Mouse (Mus musculus): Measurements from ENCODE around the gene Fcho2.

The Fcho2 gene

DNA sequence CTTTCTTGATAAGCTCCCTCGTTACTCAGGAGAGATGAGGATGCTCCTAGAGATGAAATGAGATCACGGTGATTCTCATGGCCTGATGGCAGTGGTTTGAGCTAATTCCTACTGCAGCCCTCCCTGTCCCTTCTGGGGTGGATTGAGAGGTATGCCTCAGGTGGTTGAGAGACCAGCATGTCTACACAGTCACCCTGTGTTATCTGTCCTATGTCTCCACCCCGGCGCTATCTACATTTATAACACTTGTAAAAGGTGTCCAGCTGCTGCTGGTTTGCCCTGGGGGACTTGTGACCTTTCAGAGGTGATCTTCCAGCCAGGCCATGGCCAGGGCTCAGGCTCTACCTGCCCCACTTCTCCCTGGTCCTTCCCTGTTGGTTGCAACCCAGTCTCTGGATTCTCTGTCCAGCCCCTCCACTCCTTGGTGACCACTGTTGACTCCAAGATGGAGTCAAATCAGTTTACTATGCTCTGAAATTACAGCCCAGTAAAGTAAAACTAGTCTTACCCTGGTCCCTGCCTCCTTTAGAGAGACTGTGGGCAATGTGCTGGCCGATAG lies 115.2 kb downstream of the Fcho2 start:
- POLR2A ChIA-PET = interaction anchor here in 1 of 4 experiments (1.6 to 3.1 kb wide), 2 partner anchors 16 to 19 kb away, joined by 3 to 10 read pairs; no protein-coding TSS in a partner anchor
- CTCF ChIA-PET = interaction anchor here in 1 of 4 experiments (0.8 kb wide), 1 partner anchor 111 kb away, joined by 3 read pairs; no protein-coding TSS in a partner anchor

DNA sequence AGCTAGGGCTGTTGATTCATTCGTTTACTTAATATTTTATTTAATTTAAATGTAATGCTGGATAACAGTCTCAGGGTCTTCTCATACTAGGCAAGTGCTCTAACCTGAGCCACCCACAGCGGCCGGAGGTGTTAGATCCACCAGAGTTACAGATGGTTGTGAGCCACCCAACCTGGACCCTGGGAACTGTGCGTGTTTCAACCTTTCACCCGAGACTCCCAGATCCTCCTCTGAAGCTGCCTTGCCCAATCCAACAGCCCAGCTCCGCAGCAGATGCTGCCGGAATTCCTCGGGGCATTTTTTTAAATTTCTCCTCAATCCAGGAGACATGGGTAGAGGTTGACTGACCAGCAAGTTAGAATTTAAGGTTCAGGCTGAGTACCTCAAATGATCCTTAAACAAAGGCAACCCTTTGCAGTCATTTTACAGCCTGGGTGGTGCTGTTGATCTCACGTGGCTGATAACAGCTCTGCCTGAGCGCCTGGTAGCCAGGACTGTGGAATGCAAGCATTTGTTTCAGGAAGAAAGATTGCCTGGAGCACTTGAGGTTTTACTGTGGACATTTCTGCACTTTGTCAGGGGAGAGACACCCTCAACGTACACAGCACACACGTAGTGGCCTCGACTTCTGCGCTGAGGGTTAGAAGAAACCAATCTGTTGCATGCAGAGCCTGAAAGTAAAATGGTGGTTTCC lies 116.1 kb downstream of the Fcho2 start:
- ChIA-PET CTCF (interaction anchor here in 2 of 4 experiments (0.8 to 1.2 kb wide), 2 partner anchors 111 to 347 kb away, joined by 3 read pairs; no protein-coding TSS in a partner anchor), POLR2A (interaction anchor here in 1 of 4 experiments (0.6 to 1.7 kb wide), 3 partner anchors 20 to 116 kb away, joined by 3 to 4 read pairs (median 3); partner anchors contain the start of gene Fcho2)

DNA sequence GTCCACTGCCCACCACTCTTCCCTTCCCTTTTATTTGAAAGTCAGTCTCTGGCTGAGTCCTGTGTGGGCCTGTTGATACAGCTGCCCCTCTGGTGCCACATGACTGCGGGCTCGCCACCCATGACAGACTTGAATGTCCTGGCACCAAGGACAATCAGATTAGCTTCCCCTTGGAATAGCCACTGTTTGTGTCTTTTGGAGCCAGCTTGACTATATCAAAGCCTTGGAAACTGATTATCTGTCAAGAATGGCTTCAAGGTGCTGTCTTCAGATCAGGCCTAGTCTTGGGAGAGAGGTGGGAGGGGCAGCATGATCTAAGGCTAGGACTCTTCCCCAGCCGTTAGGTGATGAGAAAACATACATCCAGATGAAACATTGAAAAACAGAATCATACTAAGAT lies 118.5 kb downstream of the Fcho2 start:
- ChIA-PET CTCF (interaction anchor here in 1 of 4 experiments (0.6 kb wide), 1 partner anchor 111 kb away, joined by 4 read pairs; no protein-coding TSS in a partner anchor), POLR2A (interaction anchor here in 3 of 4 experiments (0.6 to 1.5 kb wide), 7 partner anchors 11 to 1392 kb away, joined by 3 to 5 read pairs (median 3); partner anchors contain the start of gene Fcho2 (in 1 of the 3))

DNA sequence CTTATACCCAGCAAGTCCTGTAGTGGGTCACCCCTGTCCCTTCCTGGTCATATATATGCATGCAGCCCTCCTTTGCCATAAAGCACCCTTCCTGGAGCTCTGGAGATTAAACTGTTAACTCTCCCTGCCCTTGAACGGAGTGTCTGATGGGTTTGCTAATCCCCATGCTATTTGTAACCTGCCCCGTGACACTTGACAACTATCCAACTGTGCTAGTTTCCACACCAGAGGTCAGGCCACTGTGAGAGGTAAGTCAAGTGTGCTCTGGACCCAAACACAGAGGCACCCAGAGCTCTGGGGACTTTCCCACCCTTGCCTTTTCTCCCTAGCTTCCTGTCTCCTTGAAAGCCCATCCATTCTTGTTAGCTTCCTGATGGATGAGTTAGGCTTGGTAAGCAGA lies 119.7 kb downstream of the Fcho2 start:
- ChIA-PET CTCF (interaction anchor here in 1 of 4 experiments (0.6 to 1.1 kb wide), 2 partner anchors 10 to 12 kb away, joined by 3 to 4 read pairs; no protein-coding TSS in a partner anchor), POLR2A (interaction anchor here in 2 of 4 experiments (0.6 to 1.5 kb wide), 8 partner anchors 8 to 134 kb away, joined by 3 to 5 read pairs (median 3); no protein-coding TSS in a partner anchor)

DNA sequence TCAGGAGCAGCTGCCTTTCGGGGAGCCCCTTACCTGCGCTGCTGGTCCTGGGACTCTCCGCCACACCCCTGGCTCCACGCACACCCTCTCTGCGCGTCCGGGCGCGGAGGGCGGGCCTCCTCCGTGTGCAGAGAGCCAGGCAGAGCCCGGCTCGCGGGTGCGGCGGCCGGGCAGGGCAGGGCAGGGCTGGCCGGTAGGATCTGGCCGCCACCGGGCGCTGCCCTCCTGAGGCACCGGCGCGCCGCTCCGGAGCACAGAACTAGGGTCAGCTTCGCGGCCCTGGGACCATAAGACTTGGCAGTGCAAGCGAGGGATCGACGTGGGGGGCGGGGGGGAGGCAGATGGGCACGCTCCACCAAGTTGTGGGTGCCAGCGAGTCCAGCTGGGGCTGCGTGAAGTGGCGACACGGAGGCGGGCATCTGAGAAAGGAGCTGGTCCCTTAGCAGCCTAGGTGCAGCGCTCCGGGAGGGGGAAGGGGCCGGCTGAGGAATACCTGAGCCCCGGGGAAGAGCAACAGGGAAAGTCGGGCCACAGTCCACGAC lies 120.4 kb downstream of the Fcho2 start, which contains the start of gene Tmem171:
Gene Tmem171 (minus strand): TSS at position 62 of the 542 bp plus-strand sequence.
- ChIA-PET CTCF (interaction anchor here in 3 of 4 experiments (0.9 to 1.4 kb wide), 3 partner anchors 10 to 106 kb away, joined by 3 to 5 read pairs (median 3); no protein-coding TSS in a partner anchor), POLR2A (interaction anchor here in 2 of 4 experiments (0.6 to 1.5 kb wide), 5 partner anchors 9 to 78 kb away, joined by 3 to 4 read pairs (median 3); no protein-coding TSS in a partner anchor)

DNA sequence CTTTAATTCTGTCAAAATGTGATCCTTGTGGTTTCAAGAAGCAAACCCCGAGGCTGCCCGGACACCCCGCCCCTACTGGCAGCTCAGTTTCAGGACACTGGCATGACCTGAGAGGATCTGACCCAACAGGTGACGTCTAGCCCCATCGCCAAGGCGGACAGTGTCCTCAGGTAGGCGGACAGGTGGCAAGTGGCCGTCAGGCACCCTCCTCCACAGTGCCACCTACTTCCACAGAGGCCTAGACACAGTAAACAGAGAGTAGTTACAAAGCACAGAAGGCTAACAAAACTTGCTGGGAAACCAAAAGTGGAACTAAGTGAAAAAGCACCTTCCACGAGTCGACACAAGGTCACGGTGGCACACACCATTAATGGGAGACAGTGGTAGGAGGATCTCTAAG lies 121.9 kb downstream of the Fcho2 start:
- POLR2A ChIA-PET = no interaction called here
- CTCF ChIA-PET = no interaction called here

DNA sequence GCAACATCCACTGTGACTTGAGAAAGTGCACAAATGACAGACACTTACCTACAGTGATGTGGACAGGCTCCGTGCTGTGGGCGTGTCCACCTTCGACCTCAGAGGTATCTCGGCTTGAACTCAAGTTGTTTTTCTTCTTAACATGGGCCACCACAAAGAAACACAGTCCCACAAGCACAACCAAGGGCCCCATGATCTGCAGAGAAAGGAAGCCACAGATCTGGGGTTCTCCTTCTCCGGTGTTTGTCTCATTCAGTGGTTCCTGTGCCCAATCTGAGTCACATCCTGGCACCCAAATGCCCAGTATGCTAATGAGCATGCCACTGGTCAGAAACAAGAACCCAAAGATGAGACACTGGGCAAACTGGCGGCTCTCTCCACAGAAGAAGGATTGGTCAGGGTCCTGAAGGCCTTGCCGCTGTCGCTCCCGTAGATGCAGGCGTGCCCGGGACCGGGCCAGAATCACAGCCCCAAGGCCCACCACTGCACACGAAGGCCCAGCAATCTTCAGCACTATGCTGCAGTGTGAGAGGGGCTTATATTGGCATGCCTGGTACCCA lies 123.2 kb downstream of the Fcho2 start:
- POLR2A ChIA-PET = no interaction called here
- CTCF ChIA-PET = no interaction called here

DNA sequence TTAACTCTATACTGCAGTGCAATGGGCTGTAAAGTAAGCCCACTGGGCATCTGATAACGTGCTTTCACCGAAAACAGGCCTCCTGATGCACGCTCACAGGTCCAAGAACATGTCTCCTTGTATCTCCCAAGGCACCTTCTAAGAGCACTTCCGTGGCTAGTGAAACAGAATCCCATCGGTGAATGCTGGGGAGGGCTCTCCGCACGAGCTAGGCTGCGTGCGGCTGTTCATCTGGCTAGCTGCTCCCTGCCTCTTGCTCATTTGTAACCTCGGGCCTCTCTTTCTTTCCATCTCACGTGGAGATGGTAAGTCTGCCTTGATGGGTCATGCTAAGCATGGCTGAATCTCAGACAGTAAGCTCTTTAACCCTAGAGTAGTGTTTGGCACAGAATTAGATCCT lies 124.4 kb downstream of the Fcho2 start:
- POLR2A ChIA-PET = no interaction called here
- CTCF ChIA-PET = no interaction called here

DNA sequence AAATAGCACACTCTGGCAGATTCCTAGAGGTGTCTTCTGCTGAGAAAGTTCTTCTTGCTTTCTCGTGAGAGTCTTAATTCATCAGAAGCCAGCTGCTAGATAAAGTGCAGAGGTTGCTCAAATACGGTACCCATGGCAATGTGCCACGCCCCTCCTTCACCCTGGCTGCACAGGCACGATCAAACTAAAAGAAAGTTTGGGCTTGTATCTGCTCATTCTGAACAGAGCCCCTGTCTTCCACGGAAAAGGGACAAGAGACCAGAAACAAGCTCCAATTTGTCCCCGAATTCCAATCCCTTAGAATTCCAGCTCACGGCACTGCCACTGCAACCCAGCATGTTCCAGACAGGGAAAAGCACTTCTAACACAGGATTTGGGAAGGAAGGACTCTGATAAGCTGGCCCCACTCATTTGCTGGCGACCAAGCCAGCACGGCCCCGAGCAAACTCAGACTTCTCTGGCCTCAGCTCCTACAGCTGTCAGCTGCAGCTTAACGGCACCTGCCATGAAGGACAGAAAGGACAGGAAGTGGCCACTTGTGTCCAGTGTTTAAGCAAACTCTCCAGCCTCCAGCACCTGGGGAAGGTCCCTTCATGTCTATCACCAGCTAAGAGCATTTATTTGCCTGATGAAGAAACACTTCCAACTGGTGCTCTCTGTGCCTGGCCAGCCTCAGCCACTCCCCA lies 125.5 kb downstream of the Fcho2 start:
- POLR2A ChIA-PET = interaction anchor here in 2 of 4 experiments (0.7 to 1.5 kb wide), 2 partner anchors 9 to 11 kb away, joined by 4 to 5 read pairs; no protein-coding TSS in a partner anchor
- CTCF ChIA-PET = interaction anchor here in 1 of 4 experiments (0.7 kb wide), 2 partner anchors 11 to 638 kb away, joined by 3 to 4 read pairs; no protein-coding TSS in a partner anchor

DNA sequence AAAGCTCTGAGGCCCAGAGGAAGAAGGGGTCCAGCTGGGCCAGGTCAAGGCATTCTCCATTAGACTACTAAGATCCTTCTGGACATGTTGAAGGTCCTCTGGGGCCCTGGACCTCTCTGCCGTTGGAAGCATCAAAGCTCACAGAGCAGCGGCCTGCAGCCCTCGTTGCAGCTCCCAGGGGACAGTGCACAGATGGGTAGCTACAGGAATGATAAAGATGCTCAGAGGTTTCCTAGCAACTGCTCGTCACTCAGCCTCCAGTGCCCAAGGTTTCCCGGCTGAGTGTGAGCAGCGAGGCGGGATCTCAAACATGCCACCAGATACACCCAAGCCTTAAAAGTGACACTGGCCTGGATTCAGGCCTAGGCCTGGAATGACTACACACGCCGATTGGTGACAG lies 127.3 kb downstream of the Fcho2 start:
- ChIA-PET POLR2A (interaction anchor here in 1 of 4 experiments (1.7 kb wide), 1 partner anchor 16 kb away, joined by 5 read pairs; no protein-coding TSS in a partner anchor), CTCF (interaction anchor here in 1 of 4 experiments (0.6 kb wide), 1 partner anchor 1805 kb away, joined by 3 read pairs; the partner anchor contains the start of gene Gtf2h2)

DNA sequence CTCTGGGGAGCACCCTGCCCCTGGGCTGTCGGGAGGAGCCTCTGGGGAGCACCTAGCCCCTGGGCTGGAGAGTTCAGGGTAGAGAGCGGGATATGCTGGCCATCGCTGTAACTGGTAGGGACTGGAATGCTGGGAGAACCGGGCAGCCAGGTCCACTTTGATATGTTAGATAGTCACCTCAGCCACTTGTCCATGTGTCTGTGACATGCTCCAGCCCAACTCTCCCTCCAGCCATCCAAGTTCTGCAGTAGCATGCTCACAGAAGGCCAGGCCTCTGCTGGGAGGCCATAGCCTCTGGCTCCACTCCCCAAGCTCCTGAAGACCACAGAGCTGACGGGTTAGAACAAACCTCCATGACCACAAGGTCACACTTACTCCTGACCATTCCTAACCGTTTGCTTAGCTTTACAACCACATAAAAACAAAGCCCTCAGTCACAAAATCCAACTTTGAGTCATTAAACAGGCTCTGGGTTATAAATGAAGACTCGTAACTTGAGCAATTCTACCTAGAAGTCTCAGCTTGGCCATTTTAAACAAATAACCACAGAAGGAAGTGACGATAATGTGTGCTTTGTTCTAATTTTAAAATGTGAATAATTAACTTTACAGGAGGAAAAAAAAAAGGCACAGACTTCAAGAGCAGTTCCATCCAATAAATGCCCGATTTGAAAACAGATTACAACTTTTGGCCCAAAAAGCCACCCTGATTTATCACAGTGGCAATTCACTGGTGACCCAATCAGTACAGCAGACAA lies 130.9 kb downstream of the Fcho2 start:
- CTCF ChIA-PET = interaction anchor here in 1 of 4 experiments (0.6 kb wide), 1 partner anchor 10 kb away, joined by 5 read pairs; no protein-coding TSS in a partner anchor
- POLR2A ChIA-PET = no interaction called here

DNA sequence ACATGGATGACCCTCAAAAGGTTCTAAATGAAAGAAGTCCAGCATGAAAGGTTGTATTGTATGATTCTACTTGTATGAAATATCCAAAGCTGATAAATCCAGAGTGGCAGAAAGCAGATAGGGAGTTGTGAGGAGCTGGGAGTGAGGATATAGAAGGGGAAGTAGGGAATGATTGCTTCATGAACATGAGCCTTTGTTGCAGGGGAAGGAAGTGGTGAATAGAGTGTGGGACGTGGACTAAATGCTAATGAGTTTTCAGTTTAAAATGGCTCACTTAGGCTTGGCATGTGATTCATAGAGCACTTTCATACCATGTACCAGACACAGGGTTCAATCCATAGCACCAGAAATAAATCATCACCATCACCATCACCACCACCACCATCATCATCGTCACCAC lies 131.8 kb downstream of the Fcho2 start:
- ChIA-PET POLR2A (no interaction called here), CTCF (interaction anchor here in 1 of 4 experiments (0.6 kb wide), 1 partner anchor 81 kb away, joined by 3 read pairs; no protein-coding TSS in a partner anchor)

DNA sequence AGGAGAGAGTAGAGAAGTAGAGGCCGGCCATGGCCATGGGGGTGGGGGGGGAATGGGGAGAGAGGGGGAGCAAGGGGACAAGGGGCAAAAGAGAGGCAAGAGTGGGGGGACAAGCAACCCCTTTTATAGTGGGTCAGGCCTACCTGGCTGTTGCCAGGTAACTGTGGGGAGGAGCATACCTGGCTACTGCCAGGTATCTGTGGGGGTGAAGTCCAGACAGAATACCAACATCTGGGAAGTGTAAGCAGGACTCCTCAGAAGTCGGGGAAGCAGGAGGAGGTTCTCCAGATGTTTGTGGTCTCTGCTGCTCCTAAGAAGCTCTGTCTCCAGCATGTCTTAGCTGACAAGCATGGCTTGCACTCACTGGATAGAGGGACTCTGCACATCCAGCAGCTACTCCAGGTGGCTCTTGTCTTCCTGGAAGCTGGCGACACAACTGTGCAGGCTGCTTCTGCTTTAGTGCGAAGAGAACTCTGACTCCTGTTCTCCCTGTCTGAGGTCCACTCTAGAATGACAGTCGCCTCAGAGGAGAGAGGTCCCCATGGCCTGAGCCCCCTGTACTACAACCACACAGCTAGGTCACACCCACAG lies 134.7 kb downstream of the Fcho2 start:
- POLR2A ChIA-PET = interaction anchor here in 2 of 4 experiments (0.5 to 0.8 kb wide), 3 partner anchors 9 to 153 kb away, joined by 3 to 6 read pairs (median 5); no protein-coding TSS in a partner anchor
- CTCF ChIA-PET = interaction anchor here in 1 of 4 experiments (0.8 kb wide), 1 partner anchor 84 kb away, joined by 3 read pairs; no protein-coding TSS in a partner anchor

DNA sequence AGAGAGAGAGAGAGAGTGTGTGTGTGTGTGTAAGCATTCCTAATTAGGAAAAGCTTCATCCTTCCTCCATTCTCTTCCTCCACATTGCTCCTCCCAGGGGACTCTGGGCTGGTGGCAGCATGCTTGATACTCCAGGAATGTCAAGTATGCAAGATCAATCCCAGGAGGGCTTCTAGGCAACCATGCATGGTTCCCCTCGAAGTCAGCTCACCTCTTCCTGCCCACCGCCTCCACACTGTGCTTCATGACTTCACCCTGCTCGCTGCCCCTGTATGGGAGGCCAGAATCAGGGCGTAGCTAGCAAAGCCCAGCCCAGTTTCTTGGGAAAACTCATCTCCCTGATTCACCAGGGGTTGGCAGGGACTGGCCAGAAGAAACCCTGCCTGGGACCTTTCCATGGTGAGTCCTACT lies 135.6 kb downstream of the Fcho2 start:
- CTCF ChIA-PET = interaction anchor here in 1 of 4 experiments (0.6 to 1.2 kb wide), 4 partner anchors 49 to 91 kb away, joined by 3 to 4 read pairs (median 3); no protein-coding TSS in a partner anchor
- POLR2A ChIA-PET = interaction anchor here (0.5 to 1.3 kb wide), 6 partner anchors 10 to 101 kb away, joined by 3 to 6 read pairs (median 4); no protein-coding TSS in a partner anchor

DNA sequence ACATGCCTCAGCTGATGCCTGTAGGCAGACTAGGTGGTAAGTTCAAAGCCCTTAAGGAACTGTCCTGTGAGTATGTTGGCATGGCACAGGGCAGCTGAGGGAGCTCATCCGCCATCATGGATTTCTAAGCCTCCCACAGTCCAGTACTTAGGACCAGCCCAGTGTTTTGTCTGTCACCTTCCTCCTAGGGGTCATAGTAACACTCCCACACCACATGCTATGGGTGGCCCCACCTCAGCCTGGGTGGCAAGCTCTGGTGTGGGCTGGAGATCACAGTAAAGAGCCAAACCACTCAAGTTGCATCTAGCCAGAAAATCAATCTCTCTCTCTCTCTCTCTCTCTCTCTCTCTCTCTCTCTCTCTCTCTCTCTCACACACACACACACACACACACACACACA lies 136.0 kb downstream of the Fcho2 start:
- CTCF ChIA-PET = interaction anchor here in 2 of 4 experiments (0.6 to 1.2 kb wide), 5 partner anchors 10 to 90 kb away, joined by 3 to 4 read pairs (median 3); no protein-coding TSS in a partner anchor

DNA sequence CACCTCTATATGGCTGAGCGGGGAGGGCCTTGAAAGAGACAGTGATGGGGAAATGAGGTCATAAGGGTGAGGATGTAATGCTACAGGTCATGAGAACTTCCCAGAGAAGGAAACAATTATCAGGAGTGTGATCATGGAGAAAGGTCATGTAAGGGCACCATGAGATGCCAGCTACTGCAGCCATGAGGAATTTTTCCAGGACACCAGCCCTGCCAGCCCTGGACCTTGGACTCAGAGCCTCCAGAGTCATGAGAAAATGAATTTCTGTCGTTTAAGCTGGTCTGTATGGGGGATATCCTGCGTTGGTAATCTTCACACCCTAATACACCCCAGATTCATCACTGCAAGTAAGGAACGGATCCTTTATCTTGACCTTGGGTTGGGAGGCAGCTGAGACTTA lies 141.3 kb downstream of the Fcho2 start:
- ChIA-PET POLR2A (interaction anchor here in 1 of 4 experiments (0.7 kb wide), 1 partner anchor 427 kb away, joined by 5 read pairs; no protein-coding TSS in a partner anchor), CTCF (interaction anchor here in 1 of 4 experiments (0.7 kb wide), 1 partner anchor 10 kb away, joined by 5 read pairs; no protein-coding TSS in a partner anchor)

More for the DNA sequence above, 136.0 kb downstream of the Fcho2 start:
- POLR2A ChIA-PET = interaction anchor here in 3 of 4 experiments (0.6 to 1.9 kb wide), 6 partner anchors 10 to 102 kb away, joined by 3 to 6 read pairs (median 4); no protein-coding TSS in a partner anchor
